Mouse (Mus musculus): Measurements from ENCODE around the gene Zfp13. TPM values are rescaled to one million over a fixed set of nuclear protein-coding genes. Genes with fewer than 3 reads are reported as not detected.
A peak's percentile ranks its signal among the peaks of the same experiment; 100 is the strongest.
"Not testable (repeated sequence)": the region's sequence is repeated elsewhere in the genome, so short reads cannot be mapped to it uniquely, and the experiment has no call there.

The Zfp13 gene
- total RNA-seq, 4 experiments from 2014 or later = 2.8 to 3.9 (median 3.2) TPM

- peak; percentile 85 to 87 for DNase-seq (ENCODE audit: low spot score in 2 of 2)
Observed at GRCm38 (mm10) chr17:23550188-23550791, 49.0 kb downstream of the Zfp13 start.

- no peak for DNase-seq (ENCODE audit: low spot score in 2 of 2)
Observed at GRCm38 (mm10) chr17:23549441-23549840, 49.8 kb downstream of the Zfp13 start.

GRCm38 (mm10) chr17:23548615-23549014 lies 50.7 kb downstream of the Zfp13 start:
- DNase-seq (ENCODE audit: low spot score in 2 of 2) = peak; percentile 54 to 67

GRCm38 (mm10) chr17:23547681-23548443 lies 51.4 kb downstream of the Zfp13 start:
- DNase-seq (ENCODE audit: low spot score in 2 of 2) = no peak

- DNase-seq (ENCODE audit: low spot score in 2 of 2) = peak; percentile 65 to 70
Observed at GRCm38 (mm10) chr17:23546702-23547505, 52.4 kb downstream of the Zfp13 start.

DNA sequence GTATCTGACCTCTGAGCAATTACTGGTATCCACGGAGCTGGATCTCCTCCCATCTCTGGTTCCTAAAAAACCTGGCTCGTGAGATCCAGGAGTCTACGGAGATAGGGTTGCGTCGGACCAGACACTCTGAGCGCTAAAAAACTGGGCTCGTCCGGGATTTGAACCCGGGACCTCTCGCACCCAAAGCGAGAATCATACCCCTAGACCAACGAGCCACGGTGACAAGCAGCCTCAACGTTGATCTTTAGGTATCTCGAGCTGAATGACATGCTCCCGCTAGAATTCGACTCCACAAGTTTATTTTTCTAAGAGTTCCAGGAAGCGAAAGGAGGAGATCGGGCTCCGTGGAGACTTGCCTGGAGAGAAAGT lies 53.0 kb downstream of the Zfp13 start:
- DNase-seq (ENCODE audit: low spot score in 2 of 2) = peak; percentile 58 to 60

- no peak for DNase-seq (ENCODE audit: low spot score in 2 of 2)
Observed at GRCm38 (mm10) chr17:23545841-23546240, 53.4 kb downstream of the Zfp13 start.

GRCm38 (mm10) chr17:23544766-23545165 lies 54.5 kb downstream of the Zfp13 start:
- DNase-seq (ENCODE audit: low spot score in 2 of 2) = no peak

DNA sequence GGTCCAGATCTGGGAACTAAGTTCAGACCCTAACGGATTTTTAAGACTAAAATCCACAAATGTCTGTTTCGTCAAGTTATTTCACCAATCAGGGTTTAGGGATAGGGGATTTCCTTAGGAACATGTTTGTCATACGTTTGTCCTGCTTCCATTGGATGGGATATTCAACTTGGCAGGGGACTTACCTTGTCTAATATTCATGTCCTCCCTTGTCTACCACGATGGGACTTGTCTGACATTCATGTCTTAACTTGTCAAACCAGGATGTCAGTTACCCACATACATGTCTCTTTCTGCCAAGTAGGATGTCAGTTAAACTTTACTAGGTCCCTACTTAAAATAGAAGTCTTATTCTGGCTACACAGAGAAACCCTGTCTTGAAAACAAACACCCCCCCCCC lies 55.3 kb downstream of the Zfp13 start:
- no peak for DNase-seq (ENCODE audit: low spot score in 2 of 2)

GRCm38 (mm10) chr17:23543325-23543724 lies 56.0 kb downstream of the Zfp13 start:
- no peak for DNase-seq (ENCODE audit: low spot score in 2 of 2)

DNA sequence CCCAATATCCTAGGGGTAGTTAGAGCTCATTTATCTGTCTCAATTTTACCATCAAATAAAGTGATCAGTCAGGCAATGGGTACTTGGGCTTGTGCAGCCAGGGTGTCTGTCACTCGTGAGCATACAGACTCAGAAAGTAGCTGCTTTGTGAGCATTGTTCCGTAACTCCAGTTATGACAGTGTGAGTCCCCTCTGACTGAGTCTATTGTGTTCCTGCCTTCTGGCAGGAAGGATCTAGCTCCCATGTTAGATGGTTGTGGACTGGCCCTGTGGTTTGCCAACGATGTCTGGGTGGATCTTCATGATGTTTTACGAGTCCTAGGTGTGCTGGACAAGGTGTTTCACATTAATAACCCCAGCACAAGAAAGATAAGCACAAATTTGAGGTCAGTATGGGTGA lies 56.5 kb downstream of the Zfp13 start:
- DNase-seq (ENCODE audit: low spot score in 2 of 2) = no peak

DNA sequence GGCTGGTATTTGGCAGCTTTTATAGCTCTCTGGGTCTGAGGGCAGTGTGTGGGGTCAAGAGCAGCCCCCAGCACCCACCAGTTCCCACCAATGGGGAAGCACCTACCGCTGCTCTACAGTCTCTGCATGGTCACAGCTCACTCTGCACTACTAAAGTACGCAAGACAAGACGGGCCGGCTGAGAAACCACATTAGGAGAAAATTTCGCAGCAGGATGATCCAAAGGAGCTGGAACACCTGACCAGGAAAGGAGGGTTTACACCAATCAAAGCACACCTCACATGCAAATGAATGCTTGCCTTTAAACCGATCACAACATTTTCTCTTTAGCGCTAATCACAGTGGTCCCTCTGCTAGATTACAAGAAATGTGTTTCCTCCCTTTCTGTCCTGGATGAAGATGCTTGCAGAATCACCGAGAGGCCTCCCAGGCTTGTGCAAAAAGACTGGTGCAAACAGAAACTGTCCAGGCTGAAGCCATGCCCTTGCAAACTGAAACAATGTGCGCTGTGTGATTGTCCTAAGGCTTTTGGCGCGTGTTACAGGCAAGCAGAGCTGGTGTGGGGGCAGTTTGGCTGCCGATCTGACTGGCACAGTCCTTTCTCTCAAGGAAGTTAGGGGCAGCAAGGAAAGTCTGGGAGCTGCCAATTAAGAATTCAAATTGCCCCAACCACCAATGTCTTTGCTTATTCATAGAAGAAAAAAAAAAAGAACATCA lies 57.1 kb downstream of the Zfp13 start:
- DNase-seq (ENCODE audit: low spot score in 2 of 2) = no peak

GRCm38 (mm10) chr17:23540605-23541475 lies 58.4 kb downstream of the Zfp13 start:
- DNase-seq (ENCODE audit: low spot score in 2 of 2) = no peak

- no peak for DNase-seq (ENCODE audit: low spot score in 2 of 2)
Observed at GRCm38 (mm10) chr17:23540106-23540505, 59.2 kb downstream of the Zfp13 start.

DNA sequence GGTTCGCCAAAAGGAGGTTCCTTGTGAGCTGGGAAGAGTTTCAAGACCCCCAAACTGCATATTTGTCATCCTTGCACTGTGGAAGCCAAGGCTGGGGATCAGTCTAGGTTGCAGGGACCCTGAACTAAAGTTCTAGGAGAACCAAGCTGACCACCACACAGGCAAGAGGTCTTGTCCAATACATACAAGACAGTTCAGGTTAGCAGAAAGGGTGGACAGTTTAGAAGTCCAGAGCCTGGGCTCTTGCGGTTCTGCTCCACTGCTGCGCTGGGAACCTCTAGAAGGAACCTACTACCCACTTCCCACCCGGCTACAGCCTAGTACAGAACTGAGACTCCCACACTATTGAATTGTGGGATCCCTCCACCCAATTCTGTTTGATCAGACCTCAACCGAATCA lies 59.7 kb downstream of the Zfp13 start:
- no peak for DNase-seq (ENCODE audit: low spot score in 2 of 2)

- no peak for DNase-seq (ENCODE audit: low spot score in 2 of 2)
Observed at GRCm38 (mm10) chr17:23538299-23539015, 60.8 kb downstream of the Zfp13 start.

DNA sequence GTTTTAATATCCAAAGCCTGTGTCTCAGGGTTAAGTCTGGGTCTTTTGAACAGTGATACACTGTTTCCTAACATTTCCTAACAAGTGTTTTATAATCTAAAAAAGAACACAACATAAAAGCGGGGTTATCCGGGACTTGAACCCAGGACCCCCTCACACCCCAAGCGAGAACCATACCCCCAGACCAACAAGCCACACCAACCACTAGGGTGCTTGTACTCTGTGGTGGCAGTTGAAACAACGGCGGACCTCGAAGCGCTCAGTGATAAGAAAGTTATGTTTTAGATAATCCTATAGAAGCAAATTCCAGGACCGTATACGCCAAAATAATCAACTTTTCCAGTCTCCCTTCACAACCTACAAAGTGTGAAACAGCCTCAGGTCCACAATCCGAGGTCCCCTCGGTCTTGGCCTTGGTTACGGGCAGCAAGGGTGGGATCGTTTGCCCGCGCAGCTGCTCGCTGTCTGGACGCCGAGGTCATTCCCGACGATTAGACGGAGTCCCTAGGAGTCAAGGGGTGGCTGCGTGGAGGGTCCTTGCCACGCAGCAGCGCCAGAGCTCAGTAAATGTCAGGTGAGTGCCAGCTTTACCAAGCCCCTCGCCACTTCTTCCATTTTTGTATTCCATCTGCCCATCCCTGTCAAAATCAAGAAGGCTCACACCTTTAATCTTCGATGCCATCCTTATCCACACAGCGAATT lies 61.6 kb downstream of the Zfp13 start:
- no peak for DNase-seq (ENCODE audit: low spot score in 2 of 2)

DNA sequence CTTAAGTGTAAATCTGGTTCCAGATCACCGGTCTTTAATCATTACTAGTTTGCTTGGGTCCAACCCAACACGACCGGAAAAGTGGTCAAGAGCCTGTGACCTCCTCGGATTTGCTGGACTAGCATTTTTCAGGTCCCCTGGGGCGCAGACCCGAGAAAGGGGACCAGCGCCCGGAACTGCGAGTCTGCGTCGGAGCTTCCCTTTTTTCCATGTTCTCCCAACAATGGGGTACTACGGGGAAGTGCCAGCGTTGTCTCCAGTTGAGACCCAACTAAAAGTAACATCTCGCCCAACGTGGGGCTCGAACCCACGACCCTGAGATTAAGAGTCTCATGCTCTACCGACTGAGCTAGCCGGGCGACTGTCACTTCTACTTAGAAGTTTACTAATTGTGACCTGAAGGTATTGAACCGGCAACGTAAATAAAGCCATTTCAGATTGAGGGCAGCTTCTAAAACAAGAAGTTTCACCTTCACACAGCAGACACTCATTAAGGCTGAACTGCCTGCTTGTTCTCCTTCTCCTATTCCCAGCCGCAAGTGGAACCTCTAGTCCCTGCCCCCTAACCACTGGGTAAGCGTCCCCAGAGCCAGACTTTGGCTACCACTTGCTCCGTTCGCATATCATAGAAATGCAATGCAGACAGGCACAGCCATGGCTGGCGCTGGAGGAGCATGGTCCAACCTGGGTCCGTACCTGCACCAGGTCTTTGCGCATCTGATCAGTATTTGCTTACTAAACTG lies 64.1 kb downstream of the Zfp13 start:
- not testable (repeated sequence) for DNase-seq (ENCODE audit: low spot score in 2 of 2)

Data from gastrocnemius, adult 8-10 months (tissue).